Comparison of ENCODE assay signal across 14 mouse cellular contexts in the genomic region with DNA sequence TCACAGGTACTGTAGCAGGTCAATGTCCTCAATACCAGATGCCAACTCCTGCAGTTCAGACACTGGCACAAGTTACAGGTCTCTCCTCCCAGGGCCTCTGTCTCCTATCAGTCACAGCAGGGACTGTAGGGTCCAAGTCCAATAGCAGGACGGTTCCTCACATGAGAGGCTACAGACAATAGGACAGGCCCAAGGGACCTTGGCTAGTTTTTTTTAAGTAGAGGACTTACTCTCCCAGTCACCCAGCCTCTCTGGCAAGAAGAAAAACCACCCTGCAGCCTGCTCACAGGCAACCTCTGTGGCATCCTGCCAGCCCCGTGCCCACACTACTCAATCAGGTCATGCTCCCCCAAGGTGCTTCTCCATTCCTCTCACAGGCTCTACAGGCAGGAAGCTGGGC. TPM values are rescaled to one million over a fixed set of nuclear protein-coding genes. Genes with fewer than 3 reads are reported as not detected.
DNase-seq lines count a peak whose midpoint lies in the region; ATAC-seq and TF ChIP-seq lines count a peak whose summit lies in the region.
"Had no signal": no experiment of that assay in that cellular context is flagged by ENCODE, and none has a peak within 500 bp of the region (broad histone marks: within the 10 kb centered on the region; RNA-seq: fewer than 3 reads in every experiment).

No protein-coding gene starts in this region.

- H3K4me3 ChIP-seq in hindbrain, embryonic 10.5 days = no peak overlapping the region
- no peak overlapping the region for H3K4me3 ChIP-seq in hindbrain, embryonic 11.5 days (ENCODE audit: low read depth, low read length)
- H3K4me3 ChIP-seq in cerebellum, adult 2 months (replicated peaks; ENCODE audit: insufficient read depth, low read depth, low read length) = no peak overlapping the region
- H3K4me3 ChIP-seq: limb, embryonic 13.5 days; neural tube, embryonic 15.5 days had no signal

- no peak for ATAC-seq in hindbrain, embryonic 11.5 days (ENCODE audit: low FRiP score)
- ATAC-seq: Patski had no signal

- TF ChIP-seq POLR2A in cerebellum, adult 2 months (IDR thresholded peaks at IDR 0.05; ENCODE audit: borderline replicate concordance, insufficient read depth, low read length) = no peak

- peaks cover 48% of the 10 kb centered on the region for H3K4me1 ChIP-seq in hindbrain, embryonic 10.5 days (replicated peaks)
- 0 out of 2 replicates have a peak, but pooled peaks cover 5% of the 10 kb centered on the region for H3K4me1 ChIP-seq in hindbrain, embryonic 11.5 days (replicated peaks; ENCODE audit: control insufficient read depth, insufficient read depth, low read length)
- peaks cover 9% of the 10 kb centered on the region; the same call in 1 of the 2 replicates for H3K4me1 ChIP-seq in cerebellum, adult 2 months (ENCODE audit: control insufficient read depth, insufficient read depth, low read length)

- H3K9me3 ChIP-seq in hindbrain, embryonic 10.5 days = no peaks in the 10 kb centered on the region
- no peaks in the 10 kb centered on the region for H3K9me3 ChIP-seq in hindbrain, embryonic 11.5 days (ENCODE audit: control insufficient read depth, low read length)
- H3K9me3 ChIP-seq: limb, embryonic 13.5 days; neural tube, embryonic 15.5 days had no signal

- DNase-seq in adrenal gland, postnatal 10 days = peak; percentile 25
- DNase-seq in adrenal gland, postnatal 4 days (ENCODE audit: low spot score in 2 of 2) = no peak
- no peak for DNase-seq in hindbrain, embryonic 10.5 days (ENCODE audit: low spot score)
- no peak for DNase-seq in hindbrain, embryonic 11.5 days (ENCODE audit: low spot score)
- DNase-seq in cerebellum, adult 2 months = peak; percentile 42 to 46
- peak; percentile 59 to 65 for DNase-seq in kidney, adult 8-10 months
- no peak for DNase-seq in T-cell, adult 2 months (ENCODE audit: low spot score)
- no peak for DNase-seq in B cell, adult 2 months
- DNase-seq: heart, adult 18-20 months; heart, postnatal 14 days; lung, adult 18-20 months had no signal

- WGBS in hindbrain, embryonic 10.5 days = 64% methylated on average over 2 of the region's 2 CpGs
- WGBS in hindbrain, embryonic 11.5 days = 67% methylated on average over 2 of the region's 2 CpGs
- 43% methylated on average over 2 of the region's 2 CpGs for WGBS in cerebellum, adult 2 months

- peak overlapping the region; percentile 88 for H3K27ac ChIP-seq in hindbrain, embryonic 10.5 days
- H3K27ac ChIP-seq in hindbrain, embryonic 11.5 days (ENCODE audit: low read depth, low read length) = no peak overlapping the region
- no peak overlapping the region for H3K27ac ChIP-seq in cerebellum, adult 2 months (ENCODE audit: insufficient read depth, low read length)
- H3K27ac ChIP-seq: limb, embryonic 13.5 days had no signal

- no peaks in the 10 kb centered on the region for H3K27me3 ChIP-seq in hindbrain, embryonic 10.5 days (ENCODE audit: insufficient read depth, poor library complexity, severe bottlenecking)
- no peaks in the 10 kb centered on the region for H3K27me3 ChIP-seq in hindbrain, embryonic 11.5 days (ENCODE audit: control insufficient read depth, insufficient read depth, low read length)
- H3K27me3 ChIP-seq in cerebellum, adult 2 months (ENCODE audit: control insufficient read depth, insufficient read depth, low read length) = no peaks in the 10 kb centered on the region
- H3K27me3 ChIP-seq: limb, embryonic 13.5 days; neural tube, embryonic 15.5 days; Patski had no signal

- H3K4me2 ChIP-seq in hindbrain, embryonic 11.5 days (replicated peaks; ENCODE audit: low read depth, low read length) = no peak overlapping the region
- H3K4me2 ChIP-seq: limb, embryonic 13.5 days; neural tube, embryonic 15.5 days had no signal

- no peak for TF ChIP-seq CTCF in cerebellum, adult 2 months (IDR thresholded peaks at IDR 0.05; ENCODE audit: borderline replicate concordance, insufficient read depth, low read depth, low read length)

- H3K9ac ChIP-seq in hindbrain, embryonic 11.5 days (ENCODE audit: low read depth, low read length) = no peak overlapping the region
- H3K9ac ChIP-seq: limb, embryonic 13.5 days; neural tube, embryonic 15.5 days had no signal

- H3K36me3 ChIP-seq in hindbrain, embryonic 10.5 days = no peaks in the 10 kb centered on the region
- H3K36me3 ChIP-seq in hindbrain, embryonic 11.5 days (ENCODE audit: control insufficient read depth, insufficient read depth, low read length) = no peaks in the 10 kb centered on the region
- H3K36me3 ChIP-seq: limb, embryonic 13.5 days; neural tube, embryonic 15.5 days had no signal

RNA-seq across cellular contexts. Expression of gene Fzd7, which starts 43.0 kb away (rescaled TPM):
- total RNA-seq in adrenal gland, postnatal 10 days (2021) = 10 to 100 TPM; 12.6 to 18.3 TPM
- 10 to 100 TPM; 23.6 to 28.7 TPM for total RNA-seq in adrenal gland, postnatal 4 days (2021)
- polyA plus RNA-seq in hindbrain, embryonic 10.5 days (2016; fragmentation: Nextera tagmentation; extraction: Ambion mirVana) = 14.4 and 16.1 TPM in 2 replicates
- 13.0 and 15.4 TPM in 2 replicates for polyA plus RNA-seq in hindbrain, embryonic 11.5 days (2014; fragmentation: Nextera tagmentation; extraction: Ambion mirVana)
- polyA plus RNA-seq in cerebellum, adult 2 months (2012; rRNA removed) = 25.0 and 28.1 TPM in 2 replicates

Comparison
In these comparisons a context has a peak if more than half of its experiments do, and no peak if none do; other contexts are left out.
1. DNase-seq: peak in adrenal gland, postnatal 10 days (single experiment), cerebellum, adult 2 months (2 of 2) and kidney, adult 8-10 months (2 of 2); none in adrenal gland, postnatal 4 days (0 of 2), hindbrain, embryonic 10.5 days (single experiment), hindbrain, embryonic 11.5 days (single experiment), T-cell, adult 2 months (single experiment) and B cell, adult 2 months (0 of 2).